Mouse (Mus musculus): ENCODE data around the gene Hexim1. TPM values are rescaled to one million over a fixed set of nuclear protein-coding genes. Genes with fewer than 3 reads are reported as not detected.
A peak's percentile ranks its signal among the peaks of the same experiment; 100 is the strongest.

The Hexim1 gene
- 5.1 and 5.4 TPM in 2 replicates for polyA plus RNA-seq (2015; fragmentation: Nextera tagmentation; extraction: Ambion mirVana)

GRCm38 (mm10) chr11:103116008-103116818 is at the start of gene Hexim1:
Gene Hexim1 (plus strand): TSS chr11:103116231.
- H3K9ac ChIP-seq: peak within 1 kb of the TSS; percentile 57
- WGBS: under 1% methylated on average over 53 of the region's 53 CpGs
- no peaks in the 10 kb centered on the region for H3K36me3 ChIP-seq
- H3K4me3 ChIP-seq (replicated peaks): peak within 1 kb of the TSS; percentile 74
- peak within 1 kb of the TSS; percentile 80 for H3K4me2 ChIP-seq
- no peaks in the 10 kb centered on the region for H3K27me3 ChIP-seq (replicated peaks)
- no peaks in the 10 kb centered on the region for H3K9me3 ChIP-seq
- H3K4me1 ChIP-seq: peaks cover 27% of the 10 kb centered on the region
- peak within 1 kb of the TSS; percentile 95 for H3K27ac ChIP-seq
- ATAC-seq (ENCODE audit: insufficient read depth, low FRiP score, low read depth): peak; percentile 94

- 94% methylated on average over 6 of the region's 6 CpGs for WGBS
- Histone ChIP-seq H3K4me3 (replicated peaks) (no peak overlapping the region), H3K4me1 (no peaks in the 10 kb centered on the region), H3K27ac (no peak overlapping the region), H3K27me3 (replicated peaks) (no peaks in the 10 kb centered on the region), H3K36me3 (peaks cover 66% of the 10 kb centered on the region), H3K4me2 (no peak overlapping the region), H3K9me3 (no peaks in the 10 kb centered on the region), H3K9ac (no peak overlapping the region)
- ATAC-seq (ENCODE audit: insufficient read depth, low FRiP score, low read depth): no peak
These were observed 49.0 kb upstream of the Hexim1 start for GRCm38 (mm10) chr11:103067051-103067361.

GRCm38 (mm10) chr11:103067457-103068001 is 48.5 kb upstream of the Hexim1 start:
- ATAC-seq (ENCODE audit: insufficient read depth, low FRiP score, low read depth): no peak
- Histone ChIP-seq H3K9me3 (no peaks in the 10 kb centered on the region), H3K27me3 (replicated peaks) (no peaks in the 10 kb centered on the region), H3K27ac (no peak overlapping the region), H3K4me3 (replicated peaks) (no peak overlapping the region), H3K9ac (no peak overlapping the region), H3K36me3 (peaks cover 65% of the 10 kb centered on the region), H3K4me1 (no peaks in the 10 kb centered on the region), H3K4me2 (no peak overlapping the region)
- 72% methylated on average over 8 of the region's 8 CpGs for WGBS

DNA sequence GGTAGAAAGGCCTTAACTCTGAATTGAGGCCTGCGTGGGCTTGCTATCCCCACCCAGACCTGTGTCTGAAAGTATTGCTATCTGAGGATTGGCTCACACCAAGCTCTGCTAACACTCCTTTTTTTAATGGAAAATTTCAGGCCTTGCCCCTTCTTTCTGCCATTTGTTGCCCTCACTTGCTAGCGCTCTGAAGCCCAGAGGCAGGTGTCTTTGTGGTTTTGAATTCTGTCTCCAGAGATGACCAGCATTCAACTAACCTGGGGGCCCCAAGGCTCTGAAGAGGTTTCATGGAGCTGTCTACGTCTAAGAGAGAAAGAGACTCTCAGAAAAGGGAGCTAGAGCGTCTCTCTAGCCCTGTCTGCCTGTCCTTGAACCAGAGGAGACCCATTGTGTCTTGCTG is 47.8 kb upstream of the Hexim1 start:
- 88% methylated on average over 4 of the region's 4 CpGs for WGBS
- no peak overlapping the region for H3K4me3 ChIP-seq (replicated peaks)
- H3K27me3 ChIP-seq (replicated peaks): no peaks in the 10 kb centered on the region
- no peaks in the 10 kb centered on the region for H3K4me1 ChIP-seq
- no peak overlapping the region for H3K4me2 ChIP-seq
- H3K27ac ChIP-seq: no peak overlapping the region
- H3K36me3 ChIP-seq: peaks cover 61% of the 10 kb centered on the region
- no peaks in the 10 kb centered on the region for H3K9me3 ChIP-seq
- H3K9ac ChIP-seq: no peak overlapping the region
- no peak for ATAC-seq (ENCODE audit: insufficient read depth, low FRiP score, low read depth)

DNA sequence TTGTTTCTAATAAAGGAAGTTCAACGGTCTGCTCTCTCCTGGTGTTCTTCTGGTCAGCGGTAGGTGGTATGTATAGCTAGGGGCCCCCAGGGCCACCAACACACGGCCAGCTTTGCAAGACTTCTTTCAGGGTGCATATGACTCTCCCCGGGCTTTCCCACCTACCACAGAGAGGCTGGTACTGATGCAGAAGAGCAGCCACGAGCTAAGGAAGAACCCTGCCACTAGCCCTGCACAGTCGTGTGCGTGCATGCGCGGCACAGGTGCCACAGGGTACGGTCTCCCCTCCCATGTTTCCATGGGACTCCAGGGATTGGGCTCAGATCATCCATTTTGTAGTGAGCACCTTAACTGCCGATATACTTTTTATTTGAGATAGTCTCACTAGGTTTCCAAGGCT is 47.1 kb upstream of the Hexim1 start:
- H3K4me1 ChIP-seq: no peaks in the 10 kb centered on the region
- H3K27ac ChIP-seq: no peak overlapping the region
- no peak overlapping the region for H3K4me2 ChIP-seq
- no peaks in the 10 kb centered on the region for H3K27me3 ChIP-seq (replicated peaks)
- H3K36me3 ChIP-seq: peaks cover 55% of the 10 kb centered on the region
- no peak for ATAC-seq (ENCODE audit: insufficient read depth, low FRiP score, low read depth)
- no peak overlapping the region for H3K9ac ChIP-seq
- no peak overlapping the region for H3K4me3 ChIP-seq (replicated peaks)
- WGBS: 92% methylated on average over 11 of the region's 11 CpGs
- H3K9me3 ChIP-seq: no peaks in the 10 kb centered on the region

DNA sequence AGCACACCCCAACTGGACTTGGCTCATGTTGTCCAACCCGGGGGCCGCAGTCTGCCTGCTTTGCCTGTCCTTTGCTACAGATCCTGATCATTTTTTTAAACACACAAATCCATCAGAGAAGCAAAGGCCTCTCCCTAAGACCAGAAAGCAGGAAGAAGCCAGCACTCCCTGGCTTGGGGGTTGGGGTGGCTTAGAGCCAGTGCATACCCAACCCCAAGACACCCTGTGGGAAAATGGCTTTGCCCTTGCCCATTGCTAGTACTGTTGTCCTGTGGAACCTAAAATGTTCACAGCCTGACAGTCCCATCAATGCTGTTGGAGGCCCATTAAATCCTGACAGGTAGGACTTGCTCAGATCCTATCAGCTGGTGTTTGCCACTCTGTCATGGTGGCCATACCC is 46.3 kb upstream of the Hexim1 start:
- Histone ChIP-seq H3K27ac (no peak overlapping the region), H3K36me3 (peaks cover 47% of the 10 kb centered on the region), H3K4me1 (no peaks in the 10 kb centered on the region), H3K4me2 (no peak overlapping the region), H3K9ac (no peak overlapping the region), H3K9me3 (no peaks in the 10 kb centered on the region), H3K27me3 (replicated peaks) (no peaks in the 10 kb centered on the region), H3K4me3 (replicated peaks) (no peak overlapping the region)
- 89% methylated on average over 2 of the region's 2 CpGs for WGBS
- no peak for ATAC-seq (ENCODE audit: insufficient read depth, low FRiP score, low read depth)

GRCm38 (mm10) chr11:103070322-103070880 is 45.6 kb upstream of the Hexim1 start:
- Histone ChIP-seq H3K4me1 (no peaks in the 10 kb centered on the region), H3K9me3 (no peaks in the 10 kb centered on the region), H3K27ac (no peak overlapping the region), H3K9ac (no peak overlapping the region), H3K36me3 (peaks cover 42% of the 10 kb centered on the region), H3K4me3 (replicated peaks) (no peak overlapping the region), H3K4me2 (no peak overlapping the region), H3K27me3 (replicated peaks) (no peaks in the 10 kb centered on the region)
- WGBS: 89% methylated on average over 10 of the region's 10 CpGs
- ATAC-seq (ENCODE audit: insufficient read depth, low FRiP score, low read depth): no peak

- H3K36me3 ChIP-seq: peaks cover 13% of the 10 kb centered on the region; the same call in 1 of the 2 replicates
- no peaks in the 10 kb centered on the region for H3K9me3 ChIP-seq
- 85% methylated on average over 7 of the region's 7 CpGs for WGBS
These were observed 42.4 kb upstream of the Hexim1 start for GRCm38 (mm10) chr11:103073671-103074070.

GRCm38 (mm10) chr11:103074121-103074650 is 41.8 kb upstream of the Hexim1 start:
- 63% methylated on average over 10 of the region's 10 CpGs for WGBS

More at GRCm38 (mm10) chr11:103073671-103074070, 42.4 kb upstream of the Hexim1 start:
- no peaks in the 10 kb centered on the region for H3K4me1 ChIP-seq
- no peak overlapping the region for H3K4me2 ChIP-seq
- H3K9ac ChIP-seq: no peak overlapping the region
- ATAC-seq (ENCODE audit: insufficient read depth, low FRiP score, low read depth): no peak
- H3K4me3 ChIP-seq (replicated peaks): no peak overlapping the region
- H3K27me3 ChIP-seq (replicated peaks): no peaks in the 10 kb centered on the region; the same call in 1 of the 2 replicates
- no peak overlapping the region for H3K27ac ChIP-seq

DNA sequence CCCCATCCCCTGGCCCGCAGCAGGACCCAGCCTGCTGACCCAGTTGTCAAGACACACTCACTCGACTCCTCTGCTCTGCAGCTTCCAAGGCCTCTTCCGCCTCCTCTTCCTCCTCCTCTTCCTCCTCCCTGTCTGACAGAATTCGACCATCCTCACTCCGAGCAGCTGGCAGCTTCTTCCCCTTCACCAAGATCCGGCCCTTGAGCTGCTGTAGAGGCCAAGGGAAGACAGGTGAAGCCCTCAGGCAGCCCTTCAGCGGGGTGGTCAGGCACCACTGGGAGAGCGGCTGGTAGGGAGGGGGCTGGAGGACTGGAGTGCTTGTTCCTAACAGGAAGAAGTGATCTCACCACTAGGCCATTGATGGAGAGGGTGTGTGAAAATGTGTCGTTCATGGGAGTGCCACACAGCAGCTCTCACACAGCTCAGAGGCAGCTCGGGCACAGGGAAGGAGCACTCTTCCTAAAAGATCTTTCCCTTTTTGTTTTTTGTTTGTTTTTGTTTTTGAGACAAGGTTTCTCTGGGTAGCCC is 41.2 kb upstream of the Hexim1 start:
- 0 out of 2 replicates have a peak, but pooled peaks cover 2% of the 10 kb centered on the region for H3K36me3 ChIP-seq
- H3K4me3 ChIP-seq (replicated peaks): no peak overlapping the region
- no peak overlapping the region for H3K4me2 ChIP-seq
- no peaks in the 10 kb centered on the region for H3K9me3 ChIP-seq
- no peak for ATAC-seq (ENCODE audit: insufficient read depth, low FRiP score, low read depth)
- H3K27me3 ChIP-seq (replicated peaks): peaks cover 2% of the 10 kb centered on the region
- no peak overlapping the region for H3K9ac ChIP-seq
- no peak overlapping the region for H3K27ac ChIP-seq
- H3K4me1 ChIP-seq: no peaks in the 10 kb centered on the region
- 28% methylated on average over 10 of the region's 10 CpGs for WGBS

More at GRCm38 (mm10) chr11:103074121-103074650, 41.8 kb upstream of the Hexim1 start:
- no peak for ATAC-seq (ENCODE audit: insufficient read depth, low FRiP score, low read depth)
- no peaks in the 10 kb centered on the region for H3K9me3 ChIP-seq
- no peak overlapping the region for H3K27ac ChIP-seq
- no peaks in the 10 kb centered on the region for H3K4me1 ChIP-seq
- H3K4me3 ChIP-seq (replicated peaks): no peak overlapping the region
- H3K27me3 ChIP-seq (replicated peaks): no peaks in the 10 kb centered on the region; the same call in 1 of the 2 replicates
- no peak overlapping the region for H3K4me2 ChIP-seq
- no peak overlapping the region for H3K9ac ChIP-seq
- peaks cover 8% of the 10 kb centered on the region; the same call in 1 of the 2 replicates for H3K36me3 ChIP-seq

DNA sequence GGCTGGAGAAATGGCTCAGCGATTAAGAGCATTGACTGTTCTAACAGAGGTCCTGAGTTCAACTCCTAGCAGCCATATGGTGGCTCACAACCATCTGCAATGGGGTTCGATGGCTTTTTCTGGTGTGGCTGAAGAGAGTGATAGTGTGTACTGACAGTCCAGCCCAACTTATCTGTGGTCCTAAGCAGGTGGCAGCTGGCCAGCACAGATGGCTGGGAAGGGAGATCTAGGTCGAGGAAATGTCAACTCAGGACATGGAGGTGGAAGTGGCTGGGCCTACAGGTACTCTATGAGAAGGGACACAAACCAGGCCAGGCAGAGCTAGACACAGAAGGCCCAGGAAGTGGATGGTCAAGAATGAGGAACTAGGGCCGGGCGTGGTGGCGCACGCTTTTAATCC is 40.0 kb upstream of the Hexim1 start:
- Histone ChIP-seq H3K4me3 (replicated peaks) (no peak overlapping the region), H3K4me1 (peaks cover 10% of the 10 kb centered on the region; the same call in 1 of the 2 replicates), H3K27me3 (replicated peaks) (peaks cover 11% of the 10 kb centered on the region), H3K36me3 (no peaks in the 10 kb centered on the region), H3K27ac (no peak overlapping the region), H3K4me2 (no peak overlapping the region), H3K9me3 (no peaks in the 10 kb centered on the region), H3K9ac (no peak overlapping the region)
- 81% methylated on average over 7 of the region's 7 CpGs for WGBS
- ATAC-seq (ENCODE audit: insufficient read depth, low FRiP score, low read depth): no peak

- Histone ChIP-seq H3K27me3 (replicated peaks) (peaks cover 11% of the 10 kb centered on the region), H3K36me3 (no peaks in the 10 kb centered on the region), H3K9me3 (no peaks in the 10 kb centered on the region), H3K4me2 (no peak overlapping the region), H3K27ac (no peak overlapping the region), H3K4me1 (peaks cover 15% of the 10 kb centered on the region; the same call in 1 of the 2 replicates), H3K9ac (no peak overlapping the region), H3K4me3 (replicated peaks) (no peak overlapping the region)
- ATAC-seq (ENCODE audit: insufficient read depth, low FRiP score, low read depth): no peak
- 77% methylated on average over 8 of the region's 8 CpGs for WGBS
These were observed 39.5 kb upstream of the Hexim1 start for GRCm38 (mm10) chr11:103076581-103076980.
